Mouse (Mus musculus): ENCODE measurements around the gene Ndufs1.

DNA sequence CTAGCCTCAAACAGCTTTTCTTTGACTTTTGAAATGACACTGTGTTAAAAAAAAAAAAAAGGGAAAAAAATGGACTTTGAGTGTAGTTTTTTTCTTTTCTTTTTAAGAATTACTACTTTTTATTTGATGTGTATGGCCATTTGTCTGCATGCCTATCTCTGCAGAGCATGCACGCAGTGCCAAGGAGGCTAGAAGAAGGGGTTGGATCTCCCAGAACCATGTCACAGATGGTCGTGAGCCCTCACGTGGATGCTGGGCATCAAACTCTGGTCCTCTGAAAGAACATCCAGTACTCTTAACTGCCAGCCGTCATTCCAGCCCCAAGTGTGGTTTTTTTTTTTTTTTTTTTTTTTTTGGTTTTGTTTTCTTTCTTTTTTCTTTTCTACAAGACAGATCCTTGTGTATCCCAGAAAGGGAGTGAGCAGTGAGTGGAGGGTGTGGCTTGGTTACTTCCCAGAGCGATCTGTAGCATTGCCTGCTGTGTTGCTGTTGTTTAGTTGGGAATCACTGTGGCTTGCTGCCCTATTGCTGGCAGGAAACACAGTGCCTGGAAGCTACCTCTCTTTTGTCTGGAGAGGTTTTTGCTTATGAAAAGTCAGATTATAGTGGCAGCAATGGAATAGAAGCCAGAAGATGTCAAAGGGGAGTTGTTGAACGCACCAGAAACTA, 33.4 kb upstream of the Ndufs1 start:
- TF ChIP-seq CTCF (IDR thresholded peaks at IDR 0.05; ENCODE audit: insufficient read depth, low read length) (no peak), POLR2A (IDR thresholded peaks at IDR 0.05; ENCODE audit: borderline replicate concordance, extremely low read depth, low read depth, low read length) (no peak)
